Mouse (Mus musculus) forebrain, embryonic 14.5 days (tissue): ENCODE results near the gene Ccdc15. TPM values are rescaled to one million over a fixed set of nuclear protein-coding genes. Genes with fewer than 3 reads are reported as not detected.

Experiments
- ATAC-seq: fragments of 200-750 bp; cut with Nextera tagmentation; 2 replicates; pipeline ENCODE4 v1.8.0; 2017; ENCODE audit warnings: mild to moderate bottlenecking, moderate library complexity
- DNase-seq: peaks from one replicate; pipeline ENCODE4 v3.0.0-alpha.2; 2015; ENCODE audit warnings: low spot score
- H3K27ac ChIP-seq: fragments of 300-500 bp; sonication (generic); 2 replicates; pipeline ENCODE4 v1.5.1; 2014; ENCODE audit warnings: low read depth, mild to moderate bottlenecking, control low read depth, low read length, moderate library complexity
- H3K27me3 ChIP-seq: fragments of 300-500 bp; sonication (generic); replicated peaks from 2 replicates; pipeline ENCODE4 v1.6.1; 2014; ENCODE audit warnings: low read length, control low read depth, mixed read lengths; ENCODE audit not compliant: control insufficient read depth, insufficient read depth
- H3K36me3 ChIP-seq: fragments of 300-500 bp; sonication (generic); 2 replicates; pipeline ENCODE4 v1.6.1; 2014; ENCODE audit warnings: low read length, control low read depth; ENCODE audit not compliant: control insufficient read depth, insufficient read depth
- H3K4me1 ChIP-seq: fragments of 300-500 bp; sonication (generic); 2 replicates; pipeline ENCODE4 v1.6.1; 2014; ENCODE audit warnings: antibody characterized with exemption, low read length, control low read depth; ENCODE audit not compliant: control insufficient read depth, insufficient read depth
- H3K4me2 ChIP-seq: fragments of 300-500 bp; sonication (generic); 2 replicates; pipeline ENCODE4 v1.6.1; 2014; ENCODE audit warnings: mild to moderate bottlenecking, control low read depth, low read length
- H3K4me3 ChIP-seq: fragments of 300-500 bp; sonication (generic); 2 replicates; pipeline ENCODE4 v1.5.1; 2014; ENCODE audit warnings: low read depth, low read length, control low read depth
- H3K9ac ChIP-seq: fragments of 300-500 bp; sonication (generic); 2 replicates; pipeline ENCODE4 v1.6.1; 2014; ENCODE audit warnings: mild to moderate bottlenecking, low read length, control low read depth, moderate library complexity
- H3K9me3 ChIP-seq: fragments of 300-500 bp; sonication (generic); replicated peaks from 2 replicates; pipeline ENCODE4 v1.6.1; 2016; ENCODE audit warnings: low read length, control low read depth, mixed read lengths; ENCODE audit not compliant: control insufficient read depth
- WGBS: fragments of 180-500 bp; shearing (Covaris S2); extraction: QIAGEN DNeasy Blood & Tissue Kit; methylation state at CpG from one replicate; pipeline ENCODE4 v1.1.7; 2014; 5-methylcytosine and 5-hydroxymethylcytosine counted together
- polyA plus RNA-seq: library from polyadenylated mRNA; unstranded; fragments of >200 nt; fragmentation: Nextera tagmentation; extraction: Ambion mirVana; gene quantifications from 2 replicates; pipeline ENCODE4 v1.2.1, GENCODE M21; 2014

The Ccdc15 gene
- polyA plus RNA-seq, 1 experiment from 2014 or later = 5.3 TPM

- Histone ChIP-seq H3K27me3 (no peaks in the 10 kb centered on the region), H3K4me3 (no peak overlapping the region), H3K9me3 (no peaks in the 10 kb centered on the region), H3K27ac (no peak overlapping the region), H3K4me2 (no peak overlapping the region), H3K9ac (no peak overlapping the region), H3K36me3 (0 out of 2 replicates have a peak, but pooled peaks cover 2% of the 10 kb centered on the region), H3K4me1 (no peaks in the 10 kb centered on the region)
- DNase-seq (no peak), ATAC-seq (no peak)
- 90% methylated on average over 9 of the region's 9 CpGs for WGBS
Observed at GRCm38 (mm10) chr9:37230486-37231195, 117.6 kb downstream of the Ccdc15 start.

GRCm38 (mm10) chr9:37229880-37230325 is 118.3 kb downstream of the Ccdc15 start:
- no peaks in the 10 kb centered on the region for H3K9me3 ChIP-seq
- H3K9ac ChIP-seq = no peak overlapping the region
- no peaks in the 10 kb centered on the region for H3K4me1 ChIP-seq
- 0 out of 2 replicates have a peak, but pooled peaks cover 2% of the 10 kb centered on the region for H3K36me3 ChIP-seq
- peak; percentile 88 for ATAC-seq
- H3K27me3 ChIP-seq = no peaks in the 10 kb centered on the region
- 0% methylated on average over 1 of the region's 1 CpGs for WGBS
- no peak overlapping the region for H3K27ac ChIP-seq
- no peak overlapping the region for H3K4me3 ChIP-seq
- peak; percentile 85 for DNase-seq
- H3K4me2 ChIP-seq = no peak overlapping the region

Other genes with a start within 250 kb of the Ccdc15 start
- 12.1 and 12.7 TPM in 2 replicates for gene Pknox2, start 201.0 kb downstream of the Ccdc15 start, polyA plus RNA-seq
- gene Tmem218, start 140.2 kb downstream of the Ccdc15 start, polyA plus RNA-seq = 11.0 and 13.9 TPM in 2 replicates
- gene Slc37a2, start 92.7 kb downstream of the Ccdc15 start, polyA plus RNA-seq = 0.88 and 1.1 TPM in 2 replicates
- gene Hepacam, start 18.9 kb upstream of the Ccdc15 start, polyA plus RNA-seq = 1.9 and 4.5 TPM in 2 replicates
- gene Robo4, start 53.5 kb upstream of the Ccdc15 start, polyA plus RNA-seq = 3.3 and 3.7 TPM in 2 replicates
- gene Robo3, start 84.8 kb upstream of the Ccdc15 start, polyA plus RNA-seq = 2.5 and 2.6 TPM in 2 replicates
- 29.2 and 33.6 TPM in 2 replicates for gene Msantd2, start 140.9 kb upstream of the Ccdc15 start, polyA plus RNA-seq
- gene Esam, start 179.6 kb upstream of the Ccdc15 start, polyA plus RNA-seq = 32.9 and 44.0 TPM in 2 replicates
- gene Vsig2, start 190.8 kb upstream of the Ccdc15 start, polyA plus RNA-seq = 0.82 TPM in 1 of 2 replicates, not detected in the other
- gene Nrgn, start 204.5 kb upstream of the Ccdc15 start, polyA plus RNA-seq = 7.4 and 14.8 TPM in 2 replicates
- 8.5 and 10.5 TPM in 2 replicates for gene Siae, start 207.3 kb upstream of the Ccdc15 start, polyA plus RNA-seq